Mouse (Mus musculus) MEL (cell line): ENCODE data around the gene Rxfp4. TPM values are rescaled to one million over a fixed set of nuclear protein-coding genes. Genes with fewer than 3 reads are reported as not detected.

Experiments used
- DNase-seq: peaks from one replicate; pipeline ENCODE4 v3.0.0; 2011; ENCODE audit warnings: low read depth, low spot score
- H3K27ac ChIP-seq: 2 replicates; pipeline ENCODE4 v1.5.1; 2012; ENCODE audit warnings: low read depth, mild to moderate bottlenecking, control low read depth, low read length, moderate library complexity; ENCODE audit not compliant: control insufficient read depth
- H3K27me3 ChIP-seq, 2 experiments: fragments of 150-350 bp in 1 of 2; sonication (generic) in 1 of 2; 2 replicates each; pipeline ENCODE4 v1.6.1; 2012; ENCODE audit warnings: low read length in 2 of 2, mild to moderate bottlenecking in 2 of 2, improper control_type of control experiment in 1 of 2, moderate library complexity in 1 of 2; ENCODE audit not compliant: insufficient read depth in 2 of 2, control insufficient read depth in 1 of 2
- H3K36me3 ChIP-seq, 2 experiments: 2 replicates each; pipeline ENCODE4 v1.6.1; 2012 to 2014; ENCODE audit warnings: low read length in 2 of 2, improper control_type of control experiment in 1 of 2, inconsistent platforms in 1 of 2, mild to moderate bottlenecking in 1 of 2; ENCODE audit not compliant: insufficient read depth in 2 of 2, control insufficient read depth in 1 of 2
- H3K4me1 ChIP-seq, 2 experiments: fragments of 150-350 bp in 1 of 2; sonication (generic) in 1 of 2; 2 replicates each; pipeline ENCODE4 v1.6.1; 2012; ENCODE audit warnings: low read length in 2 of 2, improper control_type of control experiment in 1 of 2, mild to moderate bottlenecking in 1 of 2; ENCODE audit not compliant: insufficient read depth in 2 of 2, control insufficient read depth in 1 of 2
- H3K4me3 ChIP-seq, 2 experiments: fragments of 150-350 bp in 1 of 2; sonication (generic) in 1 of 2; 2 replicates each; pipeline ENCODE4 v1.5.1; 2012; ENCODE audit warnings: low read depth in 2 of 2, low read length in 2 of 2, mild to moderate bottlenecking in 2 of 2, moderate library complexity in 2 of 2, control low read depth in 1 of 2, improper control_type of control experiment in 1 of 2; ENCODE audit not compliant: control insufficient read depth in 1 of 2, insufficient read depth in 1 of 2
- H3K79me2 ChIP-seq: 2 replicates; pipeline ENCODE4 v1.6.1; 2012; ENCODE audit warnings: mild to moderate bottlenecking, low read length, moderate library complexity; ENCODE audit not compliant: control insufficient read depth, poor library complexity, insufficient read depth
- H3K9ac ChIP-seq: 2 replicates; pipeline ENCODE4 v1.6.1; 2012; ENCODE audit warnings: low read depth, mild to moderate bottlenecking, control low read depth, low read length, moderate library complexity; ENCODE audit not compliant: control insufficient read depth, poor library complexity, severe bottlenecking
- H3K9me3 ChIP-seq: fragments of 150-350 bp; sonication (generic); replicated peaks from 2 replicates; pipeline ENCODE4 v1.6.1; 2012; ENCODE audit warnings: mild to moderate bottlenecking, low read length, improper control_type of control experiment, moderate library complexity; ENCODE audit not compliant: insufficient read depth
- CHD1 ChIP-seq: IDR thresholded peaks from 2 replicates; pipeline ENCODE4 v1.6.1; 2012; ENCODE audit warnings: low read depth, mild to moderate bottlenecking, inconsistent platforms, low read length, improper control_type of control experiment
- CHD2 ChIP-seq: IDR thresholded peaks from 2 replicates; pipeline ENCODE4 v1.6.1; 2011; ENCODE audit warnings: low read length, improper control_type of control experiment
- CTCF ChIP-seq, 3 experiments: IDR thresholded peaks in 2 of 3; conservative IDR thresholded peaks in 1 of 3; 2 replicates each; pipeline ENCODE4 v1.5.1; 2011 to 2012; ENCODE audit warnings: low read length in 3 of 3, low read depth in 2 of 3, mild to moderate bottlenecking in 2 of 3, improper control_type of control experiment in 1 of 3, inconsistent platforms in 1 of 3, mixed read lengths in 1 of 3, moderate library complexity in 1 of 3; ENCODE audit not compliant: control insufficient read depth in 1 of 3, insufficient read depth in 1 of 3, poor library complexity in 1 of 3, severe bottlenecking in 1 of 3
- ELF1 ChIP-seq: IDR thresholded peaks from 2 replicates; pipeline ENCODE4 v1.6.1; 2014; ENCODE audit warnings: low read depth, mild to moderate bottlenecking, inconsistent platforms, low read length, improper control_type of control experiment, moderate library complexity
- EP300 ChIP-seq, 2 experiments: IDR thresholded peaks; 2 replicates each; pipeline ENCODE4 v1.6.1; 2011; ENCODE audit warnings: improper control_type of control experiment in 2 of 2, low read length in 2 of 2, low read depth in 1 of 2, mild to moderate bottlenecking in 1 of 2
- GATA1 ChIP-seq: IDR thresholded peaks from 2 replicates; pipeline ENCODE4 v1.6.1; 2011; ENCODE audit warnings: low read depth, low read length, improper control_type of control experiment
- JUND ChIP-seq: IDR thresholded peaks from 2 replicates; pipeline ENCODE4 v1.6.1; 2011; ENCODE audit warnings: low read depth, mild to moderate bottlenecking, improper control_type of control experiment, low read length
- KAT2A ChIP-seq: conservative IDR thresholded peaks from 2 replicates; pipeline ENCODE4 v1.6.1; 2012; ENCODE audit warnings: low read depth, low read length, improper control_type of control experiment, inconsistent platforms
- MAX ChIP-seq: IDR thresholded peaks from 2 replicates; pipeline ENCODE4 v1.6.1; 2011; ENCODE audit warnings: low read length, improper control_type of control experiment
- MAZ ChIP-seq: IDR thresholded peaks from 2 replicates; pipeline ENCODE4 v1.6.1; 2012; ENCODE audit warnings: low read depth, mild to moderate bottlenecking, inconsistent platforms, low read length, improper control_type of control experiment
- MXI1 ChIP-seq: IDR thresholded peaks from 2 replicates; pipeline ENCODE4 v1.6.1; 2011; ENCODE audit warnings: mild to moderate bottlenecking, low read depth, low read length, improper control_type of control experiment
- MYB ChIP-seq: IDR thresholded peaks from 2 replicates; pipeline ENCODE4 v1.6.1; 2011; ENCODE audit warnings: mild to moderate bottlenecking, low read depth, low read length, improper control_type of control experiment
- NELFE ChIP-seq: IDR thresholded peaks from 2 replicates; pipeline ENCODE4 v1.6.1; 2011; ENCODE audit warnings: low read depth, low read length, improper control_type of control experiment
- NRF1 ChIP-seq: IDR thresholded peaks from 2 replicates; pipeline ENCODE4 v1.6.1; 2014; ENCODE audit warnings: low read depth, mild to moderate bottlenecking, inconsistent platforms, low read length, improper control_type of control experiment, moderate library complexity; ENCODE audit not compliant: poor library complexity, insufficient read depth, severe bottlenecking
- RAD21 ChIP-seq: IDR thresholded peaks from 2 replicates; pipeline ENCODE4 v1.6.1; 2011; ENCODE audit warnings: mild to moderate bottlenecking, low read depth, low read length, improper control_type of control experiment
- RCOR1 ChIP-seq: IDR thresholded peaks from 2 replicates; pipeline ENCODE4 v1.6.1; 2012; ENCODE audit warnings: low read depth, mild to moderate bottlenecking, inconsistent platforms, low read length, improper control_type of control experiment
- SIN3A ChIP-seq: IDR thresholded peaks from 2 replicates; pipeline ENCODE4 v1.6.1; 2012; ENCODE audit warnings: low read length, improper control_type of control experiment, inconsistent platforms
- TAL1 ChIP-seq: IDR thresholded peaks from 2 replicates; pipeline ENCODE4 v1.6.1; 2012; ENCODE audit warnings: mild to moderate bottlenecking, inconsistent platforms, low read length, moderate library complexity, mixed read lengths
- UBTF ChIP-seq: IDR thresholded peaks from 2 replicates; pipeline ENCODE4 v1.6.1; 2012; ENCODE audit warnings: low read depth, mild to moderate bottlenecking, inconsistent platforms, low read length, improper control_type of control experiment, moderate library complexity, borderline replicate concordance; ENCODE audit not compliant: insufficient read depth
- ZC3H11A ChIP-seq: IDR thresholded peaks from 2 replicates; pipeline ENCODE4 v1.6.1; 2012; ENCODE audit warnings: low read depth, mild to moderate bottlenecking, inconsistent platforms, low read length, improper control_type of control experiment
- polyA plus RNA-seq, 2 experiments: library from polyadenylated mRNA; stranded (reverse) in 1 of 2; unstranded in 1 of 2; fragments of >175 nt in 1 of 2; fragments of >200 nt in 1 of 2; gene quantifications; 2 replicates each; pipeline versions ENCODE4 v1.2.1 to v1.2.4; 2012; ENCODE audit warnings: low replicate concordance in 2 of 2, low read depth in 1 of 2; ENCODE audit not compliant: insufficient read length in 2 of 2, insufficient read depth in 1 of 2, missing spikeins in 1 of 2
- total RNA-seq: library from RNA; depleted of rRNA; stranded (reverse); fragments of 300-350 nt; gene quantifications from 2 replicates; pipeline ENCODE4 v1.2.3, GENCODE M21; 2012

Gene Rxfp4
- total and polyA plus RNA-seq, 3 experiments, result 0.06 to 0.08 TPM; not detected in 1

DNA sequence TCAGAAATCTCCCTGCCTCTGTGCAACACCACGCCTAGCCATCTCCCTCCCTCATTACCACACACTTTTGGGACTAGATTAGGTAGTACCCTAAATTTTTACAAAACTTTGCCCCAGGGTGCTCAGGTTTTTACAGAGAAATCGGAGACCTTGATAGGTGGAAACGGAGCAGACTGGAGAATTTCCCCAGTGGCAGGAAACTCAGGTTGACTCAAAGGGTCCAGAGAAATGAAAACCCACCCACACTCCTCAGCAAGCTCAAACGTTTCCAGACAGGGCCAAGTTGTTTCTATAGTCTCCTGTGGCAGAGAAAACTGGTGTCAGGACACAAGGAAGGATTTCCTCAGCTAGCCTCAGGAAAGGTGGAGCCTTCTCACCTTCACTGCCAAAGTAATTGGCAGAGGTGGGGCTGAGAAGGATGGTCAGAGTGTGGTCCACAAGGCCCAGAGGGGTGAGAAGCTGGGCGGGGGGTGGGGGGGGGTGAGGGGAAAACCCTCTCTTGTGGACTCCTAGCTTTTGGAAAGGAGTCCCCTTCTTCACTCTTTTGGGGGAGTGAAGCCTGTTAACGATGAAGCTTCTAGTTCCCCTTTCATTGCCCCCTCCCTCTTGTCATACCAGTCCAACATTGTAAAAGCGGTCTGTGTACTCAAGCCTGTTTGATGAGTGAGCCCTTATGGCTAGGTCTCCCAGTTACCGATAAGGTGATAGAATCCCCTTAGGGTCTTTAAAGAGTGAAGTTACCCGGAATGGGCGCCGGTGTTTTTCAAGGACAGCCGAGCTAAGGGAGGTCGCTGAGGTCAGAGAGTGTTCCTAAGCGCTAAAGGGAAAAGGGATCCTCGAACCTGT lies 32.6 kb downstream of the Rxfp4 start:
- Histone ChIP-seq H3K4me3 (peak overlapping the region; percentile 78 to 87), H3K79me2 (peaks cover 52% of the 10 kb centered on the region)
- TF ChIP-seq CTCF (IDR thresholded peaks at IDR 0.05 in 2 of 3, conservative IDR thresholded peaks at IDR 0.05 in 1 of 3; ENCODE audit: control insufficient read depth in 1 of 3, insufficient read depth in 1 of 3, low read depth in 2 of 3, low read length in 3 of 3, poor library complexity in 1 of 3, severe bottlenecking in 1 of 3) (no peak), RCOR1 (peak; percentile 3; the same call in 1 of the 2 replicates), MAZ (0 out of 2 replicates have a peak, but pooled peaks have one; percentile 8), NRF1 (no peak), CHD2 (no peak), TAL1 (no peak), MYB (no peak), MXI1 (no peak; the same call in 1 of the 2 replicates), CHD1 (0 out of 2 replicates have a peak, but pooled peaks have one; percentile 23), EP300 (IDR thresholded peaks at IDR 0.05; ENCODE audit: low read depth in 1 of 2, low read length in 2 of 2) (peak in 1 of 2 experiments; percentile 41; a peak in 2 of 4 replicates), UBTF (no peak), ZC3H11A (no peak), JUND (no peak), KAT2A (no peak), SIN3A (no peak), ELF1 (no peak), GATA1 (peak; percentile 66), MAX (no peak), RAD21 (no peak), NELFE (no peak)
- TF ChIP-seq, all 39 proteins: peak for 5
- Histone ChIP-seq H3K4me1 (peaks cover 29 to 37% of the 10 kb centered on the region in 2 experiments), H3K36me3 (peaks cover 2 to 38% of the 10 kb centered on the region in 2 experiments), H3K27ac (peak overlapping the region; percentile 97), H3K9ac (peak overlapping the region; percentile 85), H3K27me3 (no peaks in the 10 kb centered on the region), H3K9me3 (no peaks in the 10 kb centered on the region)
- DNase-seq, result peak; percentile 89
